Mouse (Mus musculus): ENCODE results near the gene Samd13.

GRCm38 (mm10) chr3:146679646-146680045, 5.7 kb downstream of the Samd13 start:
- no peak for TF ChIP-seq CTCF (IDR thresholded peaks at IDR 0.05; ENCODE audit: low read depth)
- TF ChIP-seq EP300 (IDR thresholded peaks at IDR 0.05; ENCODE audit: low read depth) = no peak
